Mouse (Mus musculus) adrenal gland, adult (tissue): Measurements from ENCODE around the gene Dcakd.

Source experiments
- DNase-seq, 2 experiments: peaks; one replicate each; pipeline ENCODE4 v3.0.0; 2022 to 2023; ENCODE audit warnings: low spot score in 1 of 2; ENCODE audit not compliant: inconsistent age in 2 of 2

Dcakd gene

DNA sequence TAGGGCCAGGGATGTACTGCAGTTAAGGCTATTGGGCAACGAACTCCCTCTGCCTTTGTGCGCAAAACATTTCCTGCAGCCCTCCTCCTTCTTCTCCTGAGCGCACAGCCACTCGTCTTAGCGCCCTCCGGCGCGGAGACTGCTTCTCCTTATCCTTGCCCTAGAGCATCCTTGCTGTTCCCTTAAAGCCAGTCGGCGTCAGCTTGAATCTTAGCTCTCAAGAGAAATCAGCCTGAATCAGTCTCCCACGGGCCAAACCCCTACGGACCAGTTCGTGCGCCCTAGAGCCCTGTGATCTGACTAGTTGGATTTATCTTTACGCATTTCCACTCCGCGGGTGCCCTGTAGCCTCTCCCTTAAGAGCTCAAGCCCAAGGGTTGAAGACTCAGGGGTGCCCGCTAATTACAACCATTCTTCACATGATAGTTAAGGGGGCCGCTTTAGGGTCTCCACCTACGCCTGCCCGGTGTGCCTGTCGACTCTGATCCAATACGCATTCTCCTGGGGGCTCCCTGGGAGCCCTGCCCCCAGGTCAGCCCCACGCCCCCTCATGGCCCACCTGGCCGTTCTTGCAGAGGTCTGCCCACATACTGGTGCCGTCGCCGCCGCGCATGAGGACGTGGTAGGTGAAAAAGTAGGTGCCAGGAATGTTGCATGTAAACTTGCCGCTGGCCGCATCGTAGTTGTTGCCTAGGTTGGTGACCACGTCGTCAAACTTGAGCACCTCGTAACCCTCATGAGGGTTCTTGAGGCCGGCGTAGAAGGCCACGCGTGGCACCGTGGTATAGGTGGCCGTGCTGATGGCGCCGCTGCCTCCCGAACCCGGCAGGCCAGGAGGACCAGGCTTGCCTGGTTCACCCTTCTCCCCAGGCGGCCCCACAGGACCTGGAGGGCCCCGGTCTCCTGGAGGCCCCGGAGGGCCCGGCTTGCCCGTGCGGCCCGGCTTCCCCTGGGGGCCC, 82.5 kb downstream of the Dcakd start:
- peak; percentile 19 to 46 for DNase-seq
